Mouse (Mus musculus) small intestine, adult 2 months (tissue): ENCODE measurements at regions not wholly inside any gene's neighbourhood (a gene's known extent, or its start where the extent isn't known, plus 50 kb on each side); places are given as distances from the start of the nearest gene placed in this dataset.

ENCODE experiments used
- CTCF ChIP-seq: fragments of 200-500 bp; IDR thresholded peaks from 2 replicates; pipeline ENCODE4 v1.5.1; 2012; ENCODE audit warnings: low read depth, mild to moderate bottlenecking, control low read depth, inconsistent platforms, low read length, moderate library complexity, mixed read lengths; ENCODE audit not compliant: insufficient replicate concordance, insufficient read length; ENCODE audit errors: extremely low read depth
- POLR2A ChIP-seq: fragments of 200-500 bp; IDR thresholded peaks from 2 replicates; pipeline ENCODE4 v1.6.1; 2012; ENCODE audit warnings: low read depth, mild to moderate bottlenecking, control low read depth, inconsistent platforms, low read length, moderate library complexity

DNA sequence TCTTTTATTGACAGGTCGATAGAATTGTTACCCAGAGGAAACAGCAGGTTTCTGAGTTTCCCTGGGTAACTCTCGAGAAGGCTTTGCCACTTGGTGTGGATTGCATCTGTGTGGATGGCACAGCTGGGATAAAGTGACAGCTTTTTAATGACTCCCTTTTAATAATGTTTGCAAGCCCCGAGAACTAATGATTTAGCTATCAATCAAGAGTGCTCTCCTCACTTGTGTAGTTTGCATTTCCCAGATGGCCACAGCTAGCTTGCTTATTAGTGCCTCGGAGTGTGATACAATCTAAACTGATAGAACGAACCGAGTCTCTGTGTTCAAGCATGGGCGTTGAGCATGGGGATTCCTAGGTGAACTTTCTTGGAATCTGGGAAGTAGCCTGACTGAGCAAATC is 51.0 kb upstream of the Egfem1 start:
- TF ChIP-seq CTCF (no peak), POLR2A (no peak)
